Mouse (Mus musculus) heart, embryonic 14.5 days (tissue): ENCODE results near the gene Gm49369. TPM values are rescaled to one million over a fixed set of nuclear protein-coding genes. Genes with fewer than 3 reads are reported as not detected.

Experiments
- ATAC-seq: fragments of 200-750 bp; cut with Nextera tagmentation; 2 replicates; pipeline ENCODE4 v1.8.0; 2017; ENCODE audit warnings: low read depth, moderate TSS enrichment; ENCODE audit not compliant: insufficient number of reproducible peaks, insufficient read depth, low FRiP score
- H3K27ac ChIP-seq, 2 experiments: fragments of 200-500 bp in 1 of 2; fragments of 300-500 bp in 1 of 2; sonication (generic) in 1 of 2; replicated peaks in 1 of 2; 2 replicates each; pipeline ENCODE4 v1.5.1; 2012 to 2014; ENCODE audit warnings: low read depth in 2 of 2, low read length in 2 of 2, control low read depth in 1 of 2, mild to moderate bottlenecking in 1 of 2, mixed read lengths in 1 of 2; ENCODE audit not compliant: control insufficient read depth in 1 of 2, insufficient read depth in 1 of 2
- H3K27me3 ChIP-seq: fragments of 300-500 bp; sonication (generic); 2 replicates; pipeline ENCODE4 v1.6.1; 2014; ENCODE audit warnings: mild to moderate bottlenecking, low read length, control low read depth; ENCODE audit not compliant: control insufficient read depth, insufficient read depth
- H3K36me3 ChIP-seq: fragments of 300-500 bp; sonication (generic); 2 replicates; pipeline ENCODE4 v1.6.1; 2014; ENCODE audit warnings: mild to moderate bottlenecking, control low read depth, low read length, mixed read lengths; ENCODE audit not compliant: control insufficient read depth, insufficient read depth
- H3K4me1 ChIP-seq, 2 experiments: fragments of 200-500 bp in 1 of 2; fragments of 300-500 bp in 1 of 2; sonication (generic) in 1 of 2; 2 replicates each; pipeline ENCODE4 v1.6.1; 2012 to 2014; ENCODE audit warnings: low read length in 2 of 2, control low read depth in 1 of 2, mixed read lengths in 1 of 2; ENCODE audit not compliant: control insufficient read depth in 2 of 2, insufficient read depth in 2 of 2
- H3K4me2 ChIP-seq: fragments of 300-500 bp; sonication (generic); 2 replicates; pipeline ENCODE4 v1.6.1; 2014; ENCODE audit warnings: mild to moderate bottlenecking, low read length
- H3K4me3 ChIP-seq, 2 experiments: fragments of 200-500 bp in 1 of 2; fragments of 300-500 bp in 1 of 2; sonication (generic) in 1 of 2; 2 replicates each; pipeline ENCODE4 v1.5.1; 2012 to 2014; ENCODE audit warnings: low read length in 2 of 2, mild to moderate bottlenecking in 2 of 2, control low read depth in 1 of 2, low read depth in 1 of 2, moderate library complexity in 1 of 2; ENCODE audit not compliant: control insufficient read depth in 1 of 2, insufficient read depth in 1 of 2
- H3K9ac ChIP-seq: fragments of 300-500 bp; sonication (generic); 2 replicates; pipeline ENCODE4 v1.6.1; 2014; ENCODE audit warnings: mild to moderate bottlenecking, low read length
- H3K9me3 ChIP-seq: fragments of 300-500 bp; sonication (generic); 2 replicates; pipeline ENCODE4 v1.6.1; 2016; ENCODE audit warnings: low read length, control low read depth; ENCODE audit not compliant: control insufficient read depth
- WGBS: fragments of 180-500 bp; shearing (Covaris S2); extraction: QIAGEN DNeasy Blood & Tissue Kit; methylation state at CpG from one replicate; pipeline ENCODE4 v1.1.7; 2014; 5-methylcytosine and 5-hydroxymethylcytosine counted together
- polyA plus RNA-seq: library from polyadenylated mRNA; unstranded; fragments of >200 nt; fragmentation: Nextera tagmentation; extraction: Ambion mirVana; gene quantifications from 2 replicates; pipeline ENCODE4 v1.2.1, GENCODE M21; 2014

Gene Gm49369
- polyA plus RNA-seq, 1 experiment from 2014 or later: not detected

DNA sequence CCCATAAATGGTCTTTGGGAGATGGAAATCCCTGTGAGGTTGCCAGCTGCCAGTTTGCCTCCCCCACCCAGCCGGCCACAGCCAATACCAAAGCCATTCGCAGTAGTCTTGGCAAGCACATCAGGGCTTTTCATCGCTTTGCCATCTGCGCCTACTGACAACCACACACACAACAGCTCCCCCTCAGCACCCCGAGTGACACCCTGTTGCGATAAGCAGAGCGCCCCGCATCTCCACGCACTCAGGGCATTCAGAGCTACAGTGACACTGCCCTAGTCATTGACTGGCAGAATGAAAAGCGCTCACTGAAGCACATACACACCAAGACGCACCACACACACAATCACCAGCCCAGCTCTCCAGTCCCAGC is 11.1 kb downstream of the Gm49369 start:
- H3K27ac ChIP-seq: no peak overlapping the region

DNA sequence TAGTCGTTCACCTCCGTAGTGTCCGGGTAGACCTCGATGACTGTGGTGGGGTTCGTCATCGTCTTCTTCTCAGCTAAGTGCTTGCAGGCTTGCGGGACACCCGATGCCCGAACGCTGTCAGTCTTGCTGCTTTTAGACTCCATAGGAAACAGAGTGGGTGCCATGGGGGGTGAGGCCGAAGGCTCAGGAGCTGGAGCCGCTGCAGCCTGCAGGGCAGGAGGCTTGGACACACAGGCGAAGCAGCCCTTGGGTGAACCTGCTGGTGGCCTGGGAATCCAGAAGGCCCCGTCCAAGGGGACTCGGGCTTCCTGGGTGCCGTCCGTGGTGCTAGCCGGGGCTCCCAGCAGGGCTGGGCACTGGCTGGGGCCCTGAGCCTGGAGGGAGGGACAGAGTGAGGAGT is 11.5 kb downstream of the Gm49369 start:
- no peak for ATAC-seq
- Histone ChIP-seq H3K27me3 (peaks cover 8% of the 10 kb centered on the region; the same call in 1 of the 2 replicates), H3K4me2 (peak overlapping the region; percentile 97), H3K27ac (no peak overlapping the region), H3K4me3 (peak overlapping the region in 1 of 2 experiments; percentile 57; a peak in 2 of 4 replicates), H3K9me3 (no peaks in the 10 kb centered on the region), H3K36me3 (peaks cover 9% of the 10 kb centered on the region), H3K4me1 (peaks cover 22 to 27% of the 10 kb centered on the region in 2 experiments), H3K9ac (peak overlapping the region; percentile 74; the same call in 1 of the 2 replicates)
- WGBS: 77% methylated on average over 18 of the region's 18 CpGs

More for the DNA sequence above, 11.1 kb downstream of the Gm49369 start:
- Histone ChIP-seq H3K27me3 (peaks cover 8% of the 10 kb centered on the region; the same call in 1 of the 2 replicates), H3K4me3 (peak overlapping the region; percentile 57 to 65), H3K4me1 (peaks cover 22 to 27% of the 10 kb centered on the region in 2 experiments), H3K9ac (peak overlapping the region; percentile 74), H3K36me3 (peaks cover 14% of the 10 kb centered on the region), H3K4me2 (peak overlapping the region; percentile 97), H3K9me3 (no peaks in the 10 kb centered on the region)
- 0 out of 2 replicates have a peak, but pooled peaks have one; percentile 2 for ATAC-seq
- 20% methylated on average over 11 of the region's 11 CpGs for whole genome bisulfite sequencing

DNA sequence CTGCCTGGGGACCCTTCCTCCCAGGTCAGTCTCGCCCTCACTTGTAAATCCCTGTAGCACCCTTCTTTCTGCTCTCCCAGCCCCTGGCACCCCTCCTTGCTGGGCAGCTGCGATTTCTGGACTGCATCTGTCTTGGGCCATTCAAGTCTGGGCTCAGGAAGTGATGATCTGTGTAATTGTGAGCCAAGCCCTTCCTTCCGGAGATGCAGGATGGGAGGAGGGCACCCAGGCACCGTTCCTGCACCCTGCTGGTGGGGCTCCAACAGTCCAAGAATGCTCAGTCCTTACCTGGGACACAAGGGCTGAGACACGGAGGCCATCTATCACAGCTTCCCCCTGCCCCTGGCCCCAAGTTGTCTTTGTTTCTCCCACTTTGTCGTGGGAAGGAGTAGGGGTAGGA is 12.6 kb downstream of the Gm49369 start:
- no peak overlapping the region for H3K27ac ChIP-seq
- H3K9ac ChIP-seq: no peak overlapping the region
- WGBS: 67% methylated on average over 6 of the region's 6 CpGs
- no peaks in the 10 kb centered on the region for H3K36me3 ChIP-seq
- 0 out of 2 replicates have a peak overlapping the region, but pooled peaks have one; percentile 97 for H3K4me2 ChIP-seq
- ATAC-seq: no peak
- H3K27me3 ChIP-seq: peaks cover 8% of the 10 kb centered on the region; the same call in 1 of the 2 replicates
- H3K9me3 ChIP-seq: no peaks in the 10 kb centered on the region
- H3K4me3 ChIP-seq: no peak overlapping the region
- peaks cover 22% of the 10 kb centered on the region in 2 experiments for H3K4me1 ChIP-seq

DNA sequence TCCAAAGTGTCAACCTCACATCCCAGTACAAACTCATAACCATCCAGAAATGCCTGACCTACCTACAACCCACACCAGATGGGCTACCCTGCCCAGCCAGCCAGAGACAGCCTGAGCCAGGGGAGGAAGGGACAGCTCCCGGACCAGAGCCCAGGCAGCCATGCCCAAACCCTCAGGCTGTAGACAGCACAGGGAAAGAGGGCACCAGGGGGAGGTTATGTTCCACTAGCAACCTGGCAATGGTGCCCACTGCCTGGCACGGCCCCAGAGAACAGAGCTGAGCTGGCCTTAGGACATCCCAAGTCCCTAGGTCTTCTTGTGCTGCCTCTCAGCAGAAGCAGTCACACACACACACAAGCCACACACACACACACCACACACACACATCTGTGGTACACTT is 13.6 kb downstream of the Gm49369 start:
- H3K9ac ChIP-seq: no peak overlapping the region
- ATAC-seq: no peak
- no peak overlapping the region for H3K4me3 ChIP-seq
- H3K36me3 ChIP-seq: no peaks in the 10 kb centered on the region
- 81% methylated on average over 2 of the region's 2 CpGs for whole genome bisulfite sequencing
- H3K27me3 ChIP-seq: peaks cover 8% of the 10 kb centered on the region; the same call in 1 of the 2 replicates
- no peak overlapping the region for H3K27ac ChIP-seq
- no peaks in the 10 kb centered on the region for H3K9me3 ChIP-seq
- no peak overlapping the region for H3K4me2 ChIP-seq
- peaks cover 16 to 17% of the 10 kb centered on the region in 2 experiments; a peak in 3 of 4 replicates for H3K4me1 ChIP-seq

DNA sequence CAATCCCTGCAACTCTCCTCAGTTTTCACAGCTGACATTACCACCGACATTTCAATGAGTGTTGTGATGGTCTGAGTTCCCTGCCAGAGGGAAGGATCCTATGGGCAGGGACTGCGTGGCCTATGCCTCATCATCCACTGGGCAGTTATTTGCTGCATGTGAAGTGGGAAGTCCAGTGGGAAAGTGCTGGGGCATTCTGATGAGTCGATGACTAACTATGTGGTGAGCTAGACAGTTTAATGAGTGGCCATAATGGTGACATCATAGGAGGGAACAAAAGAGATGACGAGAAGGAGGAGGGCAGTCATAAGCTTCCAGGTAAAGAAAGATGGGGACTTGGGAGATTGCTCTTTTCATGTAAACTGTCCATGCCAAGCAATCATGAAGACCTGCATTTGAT is 19.4 kb downstream of the Gm49369 start:
- H3K9ac ChIP-seq: no peak overlapping the region
- no peak overlapping the region for H3K27ac ChIP-seq
- no peak overlapping the region for H3K4me3 ChIP-seq
- ATAC-seq: no peak
- H3K27me3 ChIP-seq: no peaks in the 10 kb centered on the region
- no peaks in the 10 kb centered on the region for H3K4me1 ChIP-seq
- no peaks in the 10 kb centered on the region for H3K9me3 ChIP-seq
- 65% methylated on average over 4 of the region's 4 CpGs for WGBS
- no peaks in the 10 kb centered on the region for H3K36me3 ChIP-seq
- no peak overlapping the region for H3K4me2 ChIP-seq

DNA sequence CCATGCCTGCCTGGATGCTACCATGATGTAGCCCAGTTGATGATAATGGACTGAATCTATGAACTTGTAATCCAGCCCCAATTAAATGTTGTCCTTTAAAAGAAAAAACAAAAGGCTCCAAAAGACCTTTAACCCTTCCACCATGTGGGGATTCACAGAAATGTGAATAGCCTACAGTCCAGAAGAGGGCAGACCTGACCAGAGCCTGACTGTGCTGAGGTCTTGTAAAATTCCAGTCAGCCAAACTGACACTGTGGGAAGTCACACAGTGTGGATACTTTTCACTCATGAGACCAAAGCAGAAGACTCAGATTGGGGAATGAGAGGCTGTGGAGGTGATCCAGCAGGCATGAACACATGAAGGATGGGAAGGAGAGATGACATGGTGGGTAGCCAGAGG is 21.7 kb downstream of the Gm49369 start:
- H3K36me3 ChIP-seq: no peaks in the 10 kb centered on the region

DNA sequence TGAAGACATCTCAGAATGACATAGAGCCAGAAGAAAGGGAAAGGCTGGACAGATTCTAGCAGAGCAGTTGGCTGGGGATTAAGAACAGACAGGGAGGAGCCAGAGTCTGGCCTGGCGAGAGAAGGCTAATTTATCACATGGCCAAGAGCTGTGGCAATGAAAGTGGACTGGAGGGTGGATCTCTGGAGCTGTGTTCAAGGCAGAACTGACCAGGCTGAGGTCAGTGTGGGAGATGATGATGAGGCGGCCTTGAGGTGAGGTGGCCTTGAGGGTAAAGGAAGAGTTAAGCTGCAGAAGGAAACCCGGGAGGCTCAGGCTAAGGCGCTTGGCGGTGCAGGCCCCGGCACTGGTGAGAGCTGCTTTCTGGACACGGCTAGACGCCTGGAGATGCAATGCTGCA is 23.3 kb downstream of the Gm49369 start:
- Histone ChIP-seq H3K27me3 (no peaks in the 10 kb centered on the region), H3K4me1 (peaks cover 7 to 8% of the 10 kb centered on the region in 2 experiments; a peak in 3 of 4 replicates), H3K4me2 (no peak overlapping the region), H3K36me3 (no peaks in the 10 kb centered on the region), H3K27ac (no peak overlapping the region), H3K9me3 (no peaks in the 10 kb centered on the region), H3K9ac (no peak overlapping the region), H3K4me3 (no peak overlapping the region)
- WGBS: 73% methylated on average over 8 of the region's 8 CpGs
- ATAC-seq: no peak

More for the DNA sequence above, 21.7 kb downstream of the Gm49369 start:
- H3K4me3 ChIP-seq: no peak overlapping the region
- H3K4me2 ChIP-seq: no peak overlapping the region
- no peak overlapping the region for H3K27ac ChIP-seq
- H3K4me1 ChIP-seq: no peaks in the 10 kb centered on the region; a peak in 1 of 4 replicates
- H3K9ac ChIP-seq: no peak overlapping the region
- ATAC-seq: no peak
- no peaks in the 10 kb centered on the region for H3K9me3 ChIP-seq
- no peaks in the 10 kb centered on the region for H3K27me3 ChIP-seq

DNA sequence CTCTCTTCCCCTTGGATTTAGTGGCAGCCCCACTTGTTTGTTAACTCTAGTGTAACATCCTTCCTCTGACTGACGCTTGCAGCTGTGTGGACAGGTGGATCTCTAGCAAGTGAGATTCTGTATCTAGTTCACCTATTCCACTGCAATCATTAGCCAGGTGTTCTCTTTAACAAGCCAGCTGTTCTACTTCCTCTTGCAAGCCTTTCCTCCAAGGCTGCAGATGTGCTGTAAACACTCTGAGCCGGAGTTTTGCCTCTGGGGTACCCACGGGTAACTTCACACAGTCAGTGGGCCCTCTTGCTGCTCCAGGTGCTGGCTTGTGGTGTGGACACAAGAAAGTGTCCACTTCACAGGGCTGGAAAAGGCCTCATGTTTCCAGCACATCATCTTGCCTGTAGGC is 24.9 kb downstream of the Gm49369 start:
- 86% methylated on average over 3 of the region's 3 CpGs for WGBS
- no peak for ATAC-seq
- Histone ChIP-seq H3K36me3 (no peaks in the 10 kb centered on the region), H3K4me2 (no peak overlapping the region), H3K9me3 (no peaks in the 10 kb centered on the region), H3K4me1 (peaks cover 10 to 13% of the 10 kb centered on the region in 2 experiments; a peak in 3 of 4 replicates), H3K27ac (no peak overlapping the region), H3K4me3 (no peak overlapping the region), H3K27me3 (no peaks in the 10 kb centered on the region), H3K9ac (no peak overlapping the region)
